Mouse (Mus musculus): ENCODE measurements around the gene Trpm3. TPM values are rescaled to one million over a fixed set of nuclear protein-coding genes. Genes with fewer than 3 reads are reported as not detected.
A peak's percentile ranks its signal among the peaks of the same experiment; 100 is the strongest.

The Trpm3 gene
- polyA plus RNA-seq, 1 experiment from 2014 or later: 0.51 TPM

DNA sequence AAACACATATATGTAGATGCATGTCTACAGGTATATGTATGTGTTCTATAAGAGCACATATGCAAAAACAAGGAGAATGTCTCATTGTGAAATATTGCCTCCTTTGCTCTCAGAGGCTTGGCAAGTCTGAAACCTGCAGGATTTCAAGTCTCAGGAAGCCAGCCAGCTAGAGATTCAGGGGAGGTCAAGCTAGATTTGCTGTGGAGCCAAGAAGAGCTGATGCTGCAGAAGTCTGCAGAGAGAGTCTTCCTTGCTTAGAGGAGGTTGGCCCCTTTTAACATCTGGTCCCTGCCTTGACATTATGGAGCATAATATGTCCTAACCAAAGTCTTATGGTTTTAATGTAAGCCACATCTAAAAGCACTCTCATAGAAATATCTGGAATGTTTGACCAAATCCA, 323.2 kb downstream of the Trpm3 start:
- H3K27ac ChIP-seq (ENCODE audit: low read length): no peak overlapping the region
- H3K4me2 ChIP-seq (replicated peaks; ENCODE audit: low read depth, low read length): no peak overlapping the region
- no peak for DNase-seq (ENCODE audit: low spot score)
- H3K4me1 ChIP-seq (ENCODE audit: insufficient read depth, low read depth, low read length): no peaks in the 10 kb centered on the region
- H3K9me3 ChIP-seq (ENCODE audit: low read length): no peaks in the 10 kb centered on the region
- no peaks in the 10 kb centered on the region for H3K36me3 ChIP-seq (ENCODE audit: insufficient read depth, low read length)
- H3K4me3 ChIP-seq (ENCODE audit: low read depth, low read length): no peak overlapping the region
- ATAC-seq: no peak
- H3K9ac ChIP-seq (replicated peaks; ENCODE audit: low read depth): no peak overlapping the region
- no peaks in the 10 kb centered on the region for H3K27me3 ChIP-seq (replicated peaks; ENCODE audit: insufficient read depth, low read length)
- TF ChIP-seq CTCF (IDR thresholded peaks at IDR 0.05) (no peak), EP300 (IDR thresholded peaks at IDR 0.05) (no peak)

DNA sequence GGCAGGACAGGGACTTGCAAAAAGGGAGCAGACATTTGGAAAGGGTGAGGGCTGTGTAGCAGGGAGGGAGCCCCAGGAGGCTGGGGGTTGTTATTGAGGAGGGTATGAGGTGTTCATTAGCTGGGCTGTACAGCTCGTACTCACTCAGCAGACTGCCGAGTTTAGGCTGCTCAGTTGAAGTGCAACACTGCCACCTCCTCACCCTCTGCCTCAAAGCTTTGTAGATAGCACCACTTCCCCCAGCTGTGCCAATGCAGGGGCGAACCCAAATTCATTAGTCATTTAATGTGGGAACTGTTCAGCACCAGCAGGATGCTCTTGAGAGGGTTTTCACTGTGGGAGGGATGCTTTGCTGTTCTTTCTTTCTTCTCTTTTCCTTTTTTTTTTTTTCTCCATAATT, 324.7 kb downstream of the Trpm3 start:
- no peak overlapping the region for H3K4me3 ChIP-seq (ENCODE audit: low read depth, low read length)
- WGBS: 35% methylated on average over 3 of the region's 3 CpGs
- TF ChIP-seq CTCF (IDR thresholded peaks at IDR 0.05) (no peak), EP300 (IDR thresholded peaks at IDR 0.05) (no peak)
- H3K4me2 ChIP-seq (replicated peaks; ENCODE audit: low read depth, low read length): no peak overlapping the region
- no peak for DNase-seq (ENCODE audit: low spot score)
- H3K36me3 ChIP-seq (ENCODE audit: insufficient read depth, low read length): no peaks in the 10 kb centered on the region
- no peak overlapping the region for H3K9ac ChIP-seq (replicated peaks; ENCODE audit: low read depth)
- no peaks in the 10 kb centered on the region for H3K9me3 ChIP-seq (ENCODE audit: low read length)
- no peaks in the 10 kb centered on the region for H3K27me3 ChIP-seq (replicated peaks; ENCODE audit: insufficient read depth, low read length)
- ATAC-seq: no peak
- H3K27ac ChIP-seq (ENCODE audit: low read length): no peak overlapping the region
- H3K4me1 ChIP-seq (ENCODE audit: insufficient read depth, low read depth, low read length): no peaks in the 10 kb centered on the region

DNA sequence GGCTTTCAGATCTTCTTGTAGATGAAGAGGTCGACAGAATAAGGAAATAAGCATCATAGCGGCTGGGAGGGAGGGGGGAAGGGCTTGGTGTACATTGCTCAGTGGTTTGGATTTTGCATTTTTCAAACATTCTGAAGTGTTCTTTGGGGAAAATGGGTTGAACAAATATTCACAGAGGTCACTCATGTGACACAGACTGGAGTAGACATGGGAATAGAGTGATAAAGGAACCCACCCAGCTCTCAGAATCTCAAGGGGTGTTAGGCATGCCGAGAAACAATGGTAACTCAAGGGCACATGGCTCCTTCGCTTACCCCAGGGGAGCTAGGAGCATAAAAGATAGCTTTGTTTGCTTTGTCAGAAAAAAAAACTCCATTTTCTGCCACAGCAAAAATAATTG, 330.8 kb downstream of the Trpm3 start:
- TF ChIP-seq EP300 (IDR thresholded peaks at IDR 0.05) (peak; percentile 82), CTCF (IDR thresholded peaks at IDR 0.05) (no peak)
- Histone ChIP-seq H3K36me3 (ENCODE audit: insufficient read depth, low read length) (no peaks in the 10 kb centered on the region), H3K9ac (replicated peaks; ENCODE audit: low read depth) (no peak overlapping the region), H3K27ac (ENCODE audit: low read length) (no peak overlapping the region), H3K4me2 (replicated peaks; ENCODE audit: low read depth, low read length) (no peak overlapping the region), H3K4me1 (ENCODE audit: insufficient read depth, low read depth, low read length) (peaks cover 2% of the 10 kb centered on the region; the same call in 1 of the 2 replicates), H3K27me3 (replicated peaks; ENCODE audit: insufficient read depth, low read length) (no peaks in the 10 kb centered on the region), H3K9me3 (ENCODE audit: low read length) (no peaks in the 10 kb centered on the region), H3K4me3 (ENCODE audit: low read depth, low read length) (no peak overlapping the region)
- DNase-seq (ENCODE audit: low spot score): peak; percentile 57
- 52% methylated on average over 4 of the region's 4 CpGs for WGBS
- ATAC-seq: peak; percentile 91

DNA sequence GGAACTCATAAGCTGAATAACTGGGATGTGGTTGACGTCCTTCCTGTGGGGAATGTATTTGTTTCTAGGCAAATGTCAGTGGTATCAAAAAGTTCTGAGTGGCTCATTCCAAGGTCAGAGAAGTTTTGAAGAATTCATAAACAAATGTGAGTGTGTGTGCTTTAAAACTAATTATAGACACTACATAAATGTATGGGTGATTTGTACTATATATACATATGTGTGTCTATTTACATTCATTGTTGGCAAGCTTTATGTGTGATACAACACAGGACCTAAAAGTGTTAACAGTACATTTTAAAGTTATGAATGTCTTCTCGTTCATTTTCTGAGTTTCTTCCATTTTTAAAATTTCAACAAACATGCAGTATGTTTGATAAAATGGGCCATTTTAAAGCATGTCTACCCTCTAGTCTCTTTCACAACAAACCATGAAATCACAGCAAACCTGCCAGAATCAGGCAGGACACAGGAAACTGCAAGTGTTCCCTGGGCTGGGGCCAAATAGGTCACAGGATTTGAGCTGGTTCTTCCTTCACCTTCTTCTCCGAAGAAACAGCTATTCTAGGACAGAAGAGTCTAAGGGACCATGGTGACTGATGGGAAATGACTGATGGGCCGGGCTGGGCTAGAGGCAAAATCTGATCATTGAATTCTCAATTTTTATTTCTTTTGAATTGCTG, 334.3 kb downstream of the Trpm3 start:
- no peaks in the 10 kb centered on the region for H3K36me3 ChIP-seq (ENCODE audit: insufficient read depth, low read length)
- no peak overlapping the region for H3K27ac ChIP-seq (ENCODE audit: low read length)
- TF ChIP-seq CTCF (IDR thresholded peaks at IDR 0.05) (no peak), EP300 (IDR thresholded peaks at IDR 0.05) (no peak)
- 44% methylated on average over 4 of the region's 4 CpGs for WGBS
- no peaks in the 10 kb centered on the region for H3K27me3 ChIP-seq (replicated peaks; ENCODE audit: insufficient read depth, low read length)
- H3K9ac ChIP-seq (replicated peaks; ENCODE audit: low read depth): no peak overlapping the region
- H3K9me3 ChIP-seq (ENCODE audit: low read length): no peaks in the 10 kb centered on the region
- ATAC-seq (no peak), DNase-seq (ENCODE audit: low spot score) (no peak)
- peaks cover 2% of the 10 kb centered on the region; the same call in 1 of the 2 replicates for H3K4me1 ChIP-seq (ENCODE audit: insufficient read depth, low read depth, low read length)
- no peak overlapping the region for H3K4me2 ChIP-seq (replicated peaks; ENCODE audit: low read depth, low read length)
- no peak overlapping the region for H3K4me3 ChIP-seq (ENCODE audit: low read depth, low read length)

DNA sequence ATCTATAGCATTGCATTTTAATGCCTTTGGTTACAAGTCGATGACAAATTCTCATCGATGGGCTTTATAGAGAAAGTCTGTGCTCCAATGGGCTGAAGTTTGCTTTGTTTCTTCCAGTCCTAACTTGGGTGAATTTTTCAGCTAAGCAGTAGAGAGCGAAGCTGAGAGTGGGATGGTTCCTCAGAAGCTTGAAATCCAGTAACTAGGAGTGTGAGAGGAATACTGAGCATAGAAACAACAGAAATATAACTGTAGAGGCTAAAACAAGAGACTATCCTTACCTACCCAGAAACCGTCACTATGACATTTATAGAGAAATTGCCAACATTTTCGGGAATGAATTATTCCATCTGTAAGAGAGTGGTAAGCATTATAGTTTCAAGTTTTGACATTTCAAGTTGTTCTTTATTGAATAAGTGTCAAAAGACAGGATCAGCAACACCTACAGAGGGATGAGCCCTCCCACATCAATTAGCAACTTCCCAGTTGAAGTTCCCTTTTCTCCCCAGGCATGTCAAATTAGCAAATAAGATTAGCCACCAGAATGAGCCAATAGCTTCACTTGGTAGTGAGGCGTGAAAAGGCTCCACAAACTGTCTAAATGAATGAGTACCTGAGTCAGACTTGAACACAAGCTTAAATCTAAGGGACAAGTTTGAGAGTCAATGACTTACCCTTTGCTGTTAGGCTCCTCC, 339.6 kb downstream of the Trpm3 start:
- Histone ChIP-seq H3K4me2 (replicated peaks; ENCODE audit: low read depth, low read length) (no peak overlapping the region), H3K27me3 (replicated peaks; ENCODE audit: insufficient read depth, low read length) (no peaks in the 10 kb centered on the region), H3K4me3 (ENCODE audit: low read depth, low read length) (no peak overlapping the region), H3K36me3 (ENCODE audit: insufficient read depth, low read length) (no peaks in the 10 kb centered on the region), H3K27ac (ENCODE audit: low read length) (no peak overlapping the region), H3K9me3 (ENCODE audit: low read length) (no peaks in the 10 kb centered on the region), H3K4me1 (ENCODE audit: insufficient read depth, low read depth, low read length) (0 out of 2 replicates have a peak, but pooled peaks cover under 1% of the 10 kb centered on the region), H3K9ac (replicated peaks; ENCODE audit: low read depth) (no peak overlapping the region)
- DNase-seq (ENCODE audit: low spot score) (no peak), ATAC-seq (no peak)
- WGBS: 92% methylated on average over 6 of the region's 6 CpGs
- TF ChIP-seq EP300 (IDR thresholded peaks at IDR 0.05) (no peak), CTCF (IDR thresholded peaks at IDR 0.05) (no peak)

DNA sequence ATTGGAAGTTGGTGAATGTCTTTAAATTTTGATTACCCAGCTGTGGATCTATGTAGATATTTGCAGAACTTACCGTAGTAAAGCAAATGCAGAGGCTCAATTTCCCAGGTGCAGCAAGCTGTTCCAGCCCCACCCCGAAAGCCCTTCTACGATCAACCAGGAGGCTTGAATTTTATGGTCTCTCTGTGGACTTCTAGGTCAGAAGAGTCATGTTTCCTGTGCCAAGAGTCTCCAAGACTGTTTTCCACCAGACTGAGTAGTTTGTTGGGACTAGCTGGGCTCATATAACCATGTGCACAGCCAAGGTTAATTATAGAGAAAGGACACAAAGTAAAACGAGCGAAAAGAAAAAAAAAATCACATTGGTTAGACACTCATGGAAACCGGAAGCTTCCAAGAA, 364.6 kb downstream of the Trpm3 start:
- H3K4me2 ChIP-seq (replicated peaks; ENCODE audit: low read depth, low read length): no peak overlapping the region
- H3K4me1 ChIP-seq (ENCODE audit: insufficient read depth, low read depth, low read length): no peaks in the 10 kb centered on the region
- DNase-seq (ENCODE audit: low spot score) (no peak), ATAC-seq (no peak)
- no peak overlapping the region for H3K4me3 ChIP-seq (ENCODE audit: low read depth, low read length)
- no peak overlapping the region for H3K9ac ChIP-seq (replicated peaks; ENCODE audit: low read depth)
- no peaks in the 10 kb centered on the region for H3K27me3 ChIP-seq (replicated peaks; ENCODE audit: insufficient read depth, low read length)
- no peaks in the 10 kb centered on the region for H3K9me3 ChIP-seq (ENCODE audit: low read length)
- WGBS: 87% methylated on average over 6 of the region's 6 CpGs
- H3K36me3 ChIP-seq (ENCODE audit: insufficient read depth, low read length): no peaks in the 10 kb centered on the region
- TF ChIP-seq CTCF (IDR thresholded peaks at IDR 0.05) (no peak), EP300 (IDR thresholded peaks at IDR 0.05) (no peak)
- no peak overlapping the region for H3K27ac ChIP-seq (ENCODE audit: low read length)

All from lung, postnatal 0 days (tissue).